Mouse (Mus musculus) lung, adult 18-20 months (tissue): ENCODE results near the gene Pttg1ip.

Experiments
- DNase-seq, 2 experiments: peaks; one replicate each; pipeline ENCODE4 v3.0.0; 2022; ENCODE audit warnings: mixed read lengths in 2 of 2

Pttg1ip gene

DNA sequence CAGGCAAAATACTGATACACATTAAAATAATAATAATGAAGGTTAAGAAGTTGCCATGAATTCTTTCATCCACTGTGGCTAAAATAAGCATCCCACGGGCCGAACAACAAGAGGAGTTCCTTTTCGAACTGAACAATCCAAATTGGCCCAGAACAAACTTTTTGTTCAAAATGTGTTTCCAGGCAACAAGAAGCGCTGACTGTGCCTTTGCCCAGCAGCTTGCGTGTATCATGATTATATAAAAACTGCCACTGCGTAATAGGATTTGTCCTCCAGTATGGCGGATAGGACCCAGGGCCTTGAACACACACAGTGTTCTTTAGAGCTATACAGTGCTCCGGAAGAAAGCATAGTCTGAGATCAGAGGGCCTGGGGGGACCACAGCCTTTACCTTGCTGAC is 27.1 kb downstream of the Pttg1ip start:
- DNase-seq: no peak

DNA sequence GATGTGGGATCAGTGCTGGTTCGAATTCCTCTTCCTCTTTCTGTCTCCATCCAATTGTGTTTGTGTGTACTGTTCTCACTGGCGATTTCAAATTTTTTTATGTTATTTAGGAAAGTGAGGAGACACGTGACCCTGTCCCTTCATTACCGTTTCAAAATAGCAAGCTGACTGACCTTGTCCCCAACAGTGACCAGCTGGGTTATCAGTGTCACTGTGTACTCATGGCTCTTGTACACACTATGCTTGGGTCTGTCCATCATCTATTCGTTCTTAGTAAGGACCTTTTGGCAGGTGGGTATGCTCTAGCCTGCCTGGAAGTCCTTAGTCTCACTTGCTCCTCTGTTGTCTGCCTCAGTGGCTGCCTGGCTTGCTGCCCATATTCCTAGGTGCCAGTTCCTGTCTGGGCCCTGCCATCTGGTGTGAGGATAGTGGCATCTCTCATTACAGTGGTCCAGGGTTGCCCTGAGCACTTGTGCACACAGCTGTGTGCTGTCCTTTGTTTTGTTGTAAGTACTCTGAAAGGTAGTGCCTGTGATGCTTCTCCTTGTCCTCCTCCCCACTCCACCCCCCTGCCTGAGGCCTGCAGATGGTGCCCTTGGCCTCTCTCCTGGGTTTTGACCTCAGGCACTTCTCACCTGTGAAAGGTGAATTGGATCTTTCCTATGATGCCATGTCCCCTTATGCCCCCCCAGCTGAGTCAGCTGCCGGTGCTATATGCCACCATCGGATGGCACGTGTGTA is 28.9 kb downstream of the Pttg1ip start:
- no peak for DNase-seq

DNA sequence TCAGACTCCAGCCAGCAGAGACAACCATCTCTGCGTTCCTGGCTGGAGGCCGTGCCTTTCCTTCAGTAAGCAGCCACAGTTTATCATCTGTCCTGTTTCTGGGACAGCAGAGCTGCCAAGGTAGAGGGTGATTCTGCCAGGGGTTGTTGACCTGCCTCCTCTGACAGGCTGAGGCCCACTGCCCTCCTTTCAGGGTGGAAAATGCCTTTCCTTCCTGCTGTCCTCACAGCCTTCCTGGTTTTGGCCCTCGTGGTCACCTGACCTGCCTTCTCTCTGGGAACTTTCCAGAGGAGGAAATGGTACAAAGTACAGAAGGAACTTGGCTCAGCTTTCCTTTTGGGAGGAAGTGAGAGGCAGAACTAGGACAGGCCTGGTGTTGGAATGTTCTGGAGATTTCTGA is 31.9 kb downstream of the Pttg1ip start:
- DNase-seq: peak; percentile 77 to 84

DNA sequence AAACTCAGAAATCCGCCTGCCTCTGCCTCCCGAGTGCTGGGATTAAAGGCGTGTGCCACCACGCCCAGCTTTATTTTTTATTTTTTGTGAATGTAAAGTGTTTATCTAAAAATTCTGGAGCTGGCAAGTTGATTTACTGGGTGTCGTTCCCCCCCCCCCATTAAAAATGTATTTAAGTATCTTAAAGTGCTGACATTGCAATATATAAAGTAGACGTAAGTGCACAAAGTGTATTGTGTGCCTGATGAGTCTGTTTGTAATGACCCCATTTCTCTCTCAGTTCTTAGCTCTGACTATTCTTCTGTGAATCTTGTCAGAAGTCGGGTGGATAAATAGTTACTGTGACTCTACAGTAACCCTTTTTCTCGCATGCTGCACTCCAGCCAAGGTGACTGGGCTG is 34.1 kb downstream of the Pttg1ip start:
- no peak for DNase-seq

DNA sequence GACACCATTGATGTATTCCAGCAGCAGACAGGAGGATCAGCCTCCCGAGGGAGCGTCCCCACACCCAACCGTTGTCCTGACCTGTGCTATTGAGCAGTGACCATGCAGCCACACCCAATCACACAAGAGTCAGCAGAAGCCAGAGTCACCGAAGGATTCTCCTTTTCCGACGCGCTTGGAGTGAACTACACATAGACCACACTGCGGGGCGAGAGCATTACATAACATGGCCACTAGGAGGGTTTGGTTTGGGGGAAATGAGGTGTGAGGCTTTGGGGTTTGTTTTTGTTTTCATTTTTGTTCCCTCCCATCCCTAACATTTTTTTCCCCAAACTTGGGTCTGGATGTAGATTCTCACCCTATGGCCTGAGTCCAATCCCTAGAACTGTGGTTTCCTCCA is 34.6 kb downstream of the Pttg1ip start:
- no peak for DNase-seq

DNA sequence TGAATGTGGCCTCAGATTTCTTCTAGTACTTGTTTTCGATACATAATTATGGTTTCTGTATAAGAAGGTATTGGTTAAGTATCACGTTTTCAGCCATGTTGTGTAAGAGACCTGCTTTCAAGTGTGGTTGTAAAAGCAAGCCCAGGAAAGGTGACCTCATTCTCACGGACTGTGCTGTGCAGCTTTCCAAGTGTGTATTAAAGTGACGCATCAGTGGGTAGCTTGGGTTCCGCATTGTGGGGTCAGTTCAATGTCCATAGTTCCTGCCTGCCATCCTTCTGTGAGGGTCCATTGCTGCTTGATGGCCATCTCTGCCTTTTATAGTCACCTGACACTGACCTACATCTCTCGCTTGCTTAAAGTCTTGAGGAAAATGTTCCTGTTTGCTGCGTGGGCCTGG is 35.4 kb downstream of the Pttg1ip start:
- DNase-seq: no peak

DNA sequence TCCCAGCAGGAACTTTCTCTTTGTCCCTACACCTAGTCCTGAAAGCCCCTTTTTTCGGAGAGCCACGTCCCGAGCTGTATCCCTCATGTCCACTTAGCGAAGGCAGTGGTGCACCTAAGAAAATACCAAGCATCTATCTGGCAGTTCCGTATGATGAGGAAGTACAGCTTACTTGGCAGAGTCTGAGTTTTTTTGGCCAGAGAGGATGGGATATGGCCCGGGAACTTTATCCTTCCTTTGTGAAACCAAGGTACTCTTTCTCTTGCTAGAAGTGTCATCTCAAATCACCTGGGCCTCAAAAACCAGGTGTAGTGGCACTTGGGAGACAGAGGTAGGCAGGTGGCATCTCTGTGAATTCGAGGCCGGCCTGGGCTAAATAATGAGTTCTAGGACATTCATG is 40.0 kb downstream of the Pttg1ip start:
- DNase-seq: no peak

DNA sequence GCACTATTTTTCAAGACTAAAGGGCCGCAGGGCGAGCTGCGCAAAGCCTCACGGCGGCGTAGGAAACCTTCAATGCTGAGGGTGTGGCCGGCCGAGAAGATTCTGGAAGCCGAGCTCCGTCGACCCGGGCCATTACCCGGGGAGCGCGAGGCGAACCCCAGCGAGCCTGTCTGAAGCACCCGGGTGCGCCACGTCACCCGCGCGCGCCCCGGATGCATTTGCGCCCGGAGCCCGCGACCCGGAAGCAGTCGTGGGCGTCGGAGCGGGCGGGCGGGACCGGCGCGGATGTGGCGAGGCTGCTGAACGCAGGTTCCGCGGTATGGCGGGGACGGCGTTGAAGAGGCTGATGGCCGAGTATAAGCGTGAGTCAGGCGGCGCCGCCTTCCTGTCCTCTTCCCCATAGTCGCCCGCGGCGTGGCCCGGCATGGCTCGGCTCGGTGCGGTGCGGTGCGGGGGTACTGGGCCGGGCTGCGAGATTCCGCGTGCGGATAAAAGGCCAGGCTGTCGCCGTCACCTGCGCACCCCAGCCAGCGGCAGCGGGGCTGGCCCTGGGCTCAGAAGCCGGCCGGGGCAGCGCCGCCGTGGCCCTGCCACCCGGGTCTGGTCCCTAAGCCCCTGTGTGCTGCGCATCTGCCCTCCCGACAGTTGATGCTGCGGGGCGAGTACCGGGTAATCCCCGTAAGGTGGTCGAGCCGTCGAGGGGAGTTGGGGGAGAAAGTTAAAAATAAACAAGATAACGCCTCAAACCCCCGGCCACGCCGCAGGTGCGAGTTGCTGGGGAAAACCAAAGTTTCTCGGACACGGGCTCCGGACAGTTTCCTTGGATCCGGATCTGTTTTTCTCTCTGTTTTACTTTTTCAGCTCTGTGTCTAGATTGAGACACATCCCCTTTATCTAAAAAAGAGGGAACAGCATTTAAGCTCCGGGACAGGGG is 40.8 kb downstream of the Pttg1ip start, which contains the start of gene Ube2g2:
TSS of gene Ube2g2 (plus strand) at position 221 of the 934 bp plus-strand sequence.
- DNase-seq: peak; percentile 91 to 92

DNA sequence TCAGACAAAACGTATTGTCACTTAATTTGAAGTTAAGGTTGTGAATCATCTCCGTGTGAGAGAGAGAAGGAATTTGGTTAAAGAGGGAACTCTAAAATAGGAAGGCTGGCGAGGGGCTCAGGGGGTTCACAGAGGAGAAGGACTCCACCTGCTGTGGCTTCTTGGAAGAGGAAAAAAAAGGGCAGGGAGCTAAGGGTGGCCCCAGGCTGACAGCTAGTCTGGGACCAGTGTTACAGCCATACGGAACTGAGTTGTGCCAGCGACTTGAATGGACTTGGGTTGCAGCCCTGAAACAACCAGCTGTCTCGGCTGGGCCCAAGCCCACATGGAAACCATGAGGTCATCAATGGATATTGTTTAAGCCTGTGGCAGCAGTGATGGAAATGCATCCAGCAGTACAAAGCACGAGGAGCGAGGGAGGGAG is 41.6 kb downstream of the Pttg1ip start:
- peak; percentile 68 to 69 for DNase-seq

DNA sequence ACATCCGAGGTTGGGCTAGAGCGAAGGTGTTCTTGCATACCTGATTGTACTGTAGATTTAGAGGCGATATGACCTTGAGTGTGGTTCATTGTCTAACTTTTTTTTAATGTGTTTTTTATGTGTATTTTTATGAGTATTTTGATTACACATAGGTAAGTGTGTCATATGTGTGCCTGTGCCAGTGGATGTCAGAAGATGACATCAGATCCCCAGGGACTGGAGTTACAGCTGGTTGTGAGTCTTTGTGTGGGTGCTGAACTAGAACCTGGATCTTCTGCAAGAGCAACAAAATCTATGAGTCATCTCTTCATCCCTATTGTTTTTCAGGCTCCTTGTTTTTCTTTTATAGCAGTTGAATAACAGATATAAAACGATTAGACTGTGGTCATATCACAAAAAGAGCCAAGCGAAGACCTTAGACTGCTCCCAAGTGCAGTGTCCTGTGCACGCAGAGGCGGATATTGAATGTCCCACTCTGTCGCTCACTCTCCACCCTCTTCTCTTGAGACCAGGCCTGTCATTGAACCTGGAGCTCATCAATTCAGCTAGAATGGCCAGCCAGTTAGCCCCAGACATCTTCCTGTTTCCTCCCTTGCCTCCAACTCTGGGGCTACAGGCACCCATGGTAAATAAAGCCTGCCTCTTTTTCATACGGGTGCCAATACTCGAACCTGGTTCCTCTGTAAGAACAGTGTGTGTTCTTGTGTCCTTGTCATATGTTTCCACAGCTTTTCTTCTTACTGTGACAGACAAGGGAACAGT is 42.3 kb downstream of the Pttg1ip start:
- no peak for DNase-seq

DNA sequence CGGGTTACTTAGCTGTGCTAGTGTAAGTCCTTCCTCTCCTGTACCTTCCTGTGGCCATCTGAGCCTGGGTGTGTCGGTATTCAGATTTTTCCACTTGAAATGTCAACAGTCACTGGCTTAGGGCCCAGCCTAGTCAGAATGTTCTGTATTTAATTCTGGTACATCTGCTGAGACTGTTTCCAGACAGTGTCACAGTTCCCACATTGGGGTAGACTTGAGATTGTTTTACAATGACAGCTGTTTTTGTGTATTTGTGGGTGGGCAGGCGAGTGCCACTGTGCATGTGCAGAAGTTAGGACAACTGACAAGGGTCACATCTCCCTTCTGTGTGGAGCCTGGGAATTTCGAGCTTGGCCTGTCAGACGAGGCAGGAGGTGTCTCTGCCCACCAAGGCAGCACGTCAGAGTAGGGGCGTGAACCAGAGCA is 43.1 kb downstream of the Pttg1ip start:
- peak; percentile 78 to 89 for DNase-seq

DNA sequence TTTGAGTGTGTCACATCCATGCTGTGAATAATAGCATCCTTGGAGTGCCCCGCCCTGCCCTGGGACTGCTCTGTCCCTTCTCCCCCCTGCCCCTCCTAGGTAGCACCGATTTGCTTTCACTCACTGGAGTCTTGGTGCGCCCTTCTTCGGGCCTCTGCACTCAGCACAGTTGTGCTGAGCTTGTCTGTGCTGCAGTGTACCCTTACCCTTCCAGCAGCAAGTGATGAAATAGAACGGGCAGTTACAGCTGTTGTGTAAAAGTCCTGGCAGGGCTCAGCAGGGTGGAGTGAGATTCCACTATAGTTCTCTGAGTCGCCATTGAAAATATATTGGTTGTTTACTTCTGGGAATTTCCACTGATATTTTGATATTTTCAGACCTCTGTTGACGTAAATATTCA is 44.5 kb downstream of the Pttg1ip start:
- DNase-seq: peak in 1 of 2 experiments; percentile 37

DNA sequence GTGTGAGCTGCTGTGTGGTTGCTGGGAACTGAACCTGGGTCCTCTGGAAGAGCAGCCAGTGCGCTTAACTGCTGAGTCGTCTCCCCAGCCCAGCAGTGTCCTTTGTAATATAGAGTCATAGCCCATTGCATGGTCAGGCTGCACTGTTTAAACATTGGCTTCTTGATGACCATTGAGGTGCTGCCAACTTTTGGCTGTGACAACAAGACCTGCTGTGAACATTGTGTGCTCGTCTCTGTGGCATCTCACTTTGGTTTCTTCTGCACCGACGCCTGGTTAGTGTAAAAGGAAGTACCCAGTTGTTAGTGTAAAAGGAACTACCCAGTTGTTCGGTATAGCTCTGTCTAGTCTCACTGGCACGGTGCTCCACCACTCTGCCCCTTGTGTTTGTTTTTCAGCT is 45.1 kb downstream of the Pttg1ip start:
- peak; percentile 37 to 67 for DNase-seq

DNA sequence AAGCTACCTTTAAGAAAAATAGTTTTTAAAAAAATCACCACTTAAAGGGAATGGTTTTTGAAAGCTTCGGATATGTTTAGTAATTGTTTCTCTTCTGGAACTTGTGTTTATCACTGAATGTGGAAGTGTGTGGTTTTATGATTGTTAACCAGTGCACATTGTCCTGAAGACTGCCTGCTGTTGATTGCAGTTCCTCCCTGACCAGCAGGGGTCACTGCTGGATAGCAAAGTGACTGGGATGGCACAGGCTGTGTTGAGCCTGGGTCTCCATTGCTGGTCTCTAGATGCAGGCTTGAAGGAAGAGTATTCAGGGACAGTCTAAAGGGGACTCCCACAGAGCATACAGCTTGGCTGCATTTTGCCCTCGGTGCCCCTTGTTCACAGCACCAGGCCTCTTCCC is 46.0 kb downstream of the Pttg1ip start:
- peak; percentile 76 to 83 for DNase-seq

DNA sequence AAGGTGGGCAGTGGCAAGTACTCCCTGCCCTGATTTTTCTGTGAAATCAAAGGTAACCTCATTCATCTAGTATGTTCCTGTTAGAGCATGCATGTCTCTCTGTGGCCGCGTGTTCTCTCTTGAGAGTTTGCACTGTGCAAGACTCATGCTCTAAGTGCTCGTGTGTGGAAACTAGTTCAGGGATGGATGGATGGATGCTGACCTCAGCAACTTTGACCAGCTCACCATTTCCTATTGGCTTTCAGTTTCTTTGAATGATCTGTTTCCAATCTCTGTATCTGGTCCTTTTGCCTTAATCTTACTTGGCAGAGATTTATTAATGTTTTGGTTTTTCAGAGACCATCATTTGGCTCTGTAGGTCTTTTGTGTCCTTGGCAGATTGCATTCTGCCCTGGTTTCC is 47.6 kb downstream of the Pttg1ip start:
- DNase-seq: no peak

DNA sequence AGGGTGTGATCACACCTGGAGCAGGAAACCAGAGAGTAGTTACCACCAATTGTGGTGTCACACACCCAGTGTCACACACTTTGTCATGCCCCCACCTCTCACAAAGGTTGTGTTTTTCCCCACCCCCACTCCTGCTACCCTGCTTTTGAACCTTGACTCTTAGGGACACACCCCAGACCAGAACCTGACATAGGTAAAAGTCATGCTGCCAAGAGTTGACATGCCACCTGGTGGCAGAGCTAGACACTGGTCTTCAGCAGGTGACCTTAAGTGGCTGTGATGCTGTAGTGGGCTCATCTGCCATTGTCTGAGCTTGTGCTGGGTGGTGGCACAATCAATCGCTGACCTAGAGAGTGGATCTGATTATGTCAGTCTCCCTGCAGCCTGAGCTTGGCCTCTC is 48.5 kb downstream of the Pttg1ip start:
- DNase-seq: no peak

DNA sequence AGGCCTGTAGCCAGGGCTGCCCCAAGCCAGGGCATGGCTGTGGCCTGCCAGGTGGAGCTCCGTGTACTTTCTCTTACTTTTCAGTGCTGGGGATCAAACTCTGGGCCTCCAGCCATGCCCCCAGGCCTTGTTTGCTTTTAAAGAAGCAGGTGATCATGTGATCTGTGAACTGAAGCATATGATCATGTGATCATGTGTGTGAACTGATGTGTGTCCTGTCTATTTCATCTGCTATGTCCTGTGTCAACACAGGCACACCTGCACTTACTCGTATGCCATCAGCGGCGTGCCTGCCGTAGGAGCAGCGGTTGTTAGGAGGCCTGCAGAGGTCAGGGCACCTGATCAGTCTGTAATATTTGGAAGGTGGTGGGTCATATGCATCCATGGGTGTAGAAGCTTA is 52.5 kb downstream of the Pttg1ip start:
- DNase-seq: no peak

DNA sequence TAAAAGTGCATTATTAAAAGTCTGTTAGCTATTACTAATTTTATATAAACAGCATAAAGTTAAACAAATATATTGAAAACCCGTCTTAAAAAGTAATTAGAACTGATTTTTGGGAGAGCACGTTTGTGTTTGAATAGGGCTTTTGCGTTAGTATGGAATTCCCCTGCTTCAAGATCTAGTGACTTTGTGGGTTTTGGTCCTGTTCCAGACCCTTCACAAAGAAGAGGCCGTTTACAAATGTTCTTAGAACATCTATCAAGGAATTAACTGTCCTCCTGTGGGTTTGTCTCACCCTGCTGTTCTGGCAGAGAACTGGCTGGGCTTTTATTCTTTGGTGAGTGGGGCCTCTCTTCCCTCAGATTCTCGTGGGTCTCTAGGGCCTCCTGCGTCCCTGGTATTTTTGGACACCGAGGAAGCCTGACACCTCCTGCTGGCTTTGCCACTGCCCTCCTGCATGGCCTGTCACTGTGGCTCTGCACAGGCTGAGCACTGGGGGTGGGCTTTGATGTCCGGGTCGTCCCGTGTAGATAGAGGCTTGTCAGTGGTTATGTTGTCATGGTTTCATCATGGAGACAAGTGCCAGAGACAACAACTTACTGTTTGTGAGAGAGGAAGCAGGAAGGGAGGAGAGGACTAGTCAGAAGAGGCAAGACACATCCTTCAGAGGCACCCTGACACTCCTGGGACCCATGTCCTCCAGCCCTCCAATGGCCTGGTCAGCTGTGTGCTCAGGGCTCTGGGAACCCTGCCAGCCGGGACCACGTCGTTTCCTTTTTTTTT is 53.1 kb downstream of the Pttg1ip start:
- no peak for DNase-seq

DNA sequence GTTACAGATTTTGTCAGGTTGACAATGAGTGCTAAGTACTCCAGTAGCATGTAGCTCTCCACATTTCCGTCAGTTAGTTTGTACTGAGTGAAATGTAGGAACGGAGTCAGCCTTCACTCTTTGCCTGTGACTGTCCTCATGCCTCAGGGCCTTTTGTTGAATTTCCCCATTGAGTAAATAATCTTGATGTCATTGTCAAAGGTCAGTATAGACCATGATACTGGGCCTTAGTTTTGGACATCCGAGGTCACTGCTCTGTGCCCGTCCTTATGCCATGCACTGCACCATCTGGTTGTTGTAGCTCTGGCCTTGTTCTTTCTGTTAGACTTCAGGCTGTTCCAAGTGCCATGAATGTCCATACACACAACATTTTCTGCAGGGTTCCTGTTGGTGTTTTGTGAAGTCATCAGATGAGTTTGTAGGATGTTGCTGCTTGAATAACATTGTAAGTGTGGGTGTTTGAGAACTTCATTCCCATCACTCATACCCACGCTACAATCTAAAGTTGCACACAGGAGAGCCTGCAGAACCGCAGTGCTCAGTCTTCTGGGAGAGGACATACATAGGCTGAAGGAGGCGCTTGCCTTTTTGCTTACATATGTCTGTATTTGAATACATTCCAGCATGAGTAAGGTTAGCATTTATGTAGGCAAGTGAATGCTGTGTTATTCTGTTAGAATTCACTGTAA is 54.9 kb downstream of the Pttg1ip start:
- no peak for DNase-seq

DNA sequence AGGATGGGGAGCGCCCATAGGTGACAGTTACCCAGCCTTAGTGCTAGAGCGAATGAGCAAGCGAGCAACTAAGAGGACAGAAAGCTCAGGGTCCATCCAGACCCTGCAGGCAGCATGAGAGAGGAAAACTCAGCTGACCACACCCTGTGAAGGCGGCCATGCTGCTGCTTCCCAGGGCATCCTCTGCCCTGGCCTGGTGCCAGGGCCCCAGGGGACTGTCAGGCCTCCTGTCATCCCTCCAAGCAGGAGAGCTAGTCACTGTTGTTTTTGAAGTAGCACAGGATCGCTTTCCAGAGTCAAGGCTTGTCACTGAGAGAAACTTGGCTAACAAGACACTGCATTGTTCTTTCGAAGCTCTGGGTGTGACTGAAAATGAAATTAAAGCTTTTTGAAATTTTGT is 57.4 kb downstream of the Pttg1ip start:
- DNase-seq: no peak

DNA sequence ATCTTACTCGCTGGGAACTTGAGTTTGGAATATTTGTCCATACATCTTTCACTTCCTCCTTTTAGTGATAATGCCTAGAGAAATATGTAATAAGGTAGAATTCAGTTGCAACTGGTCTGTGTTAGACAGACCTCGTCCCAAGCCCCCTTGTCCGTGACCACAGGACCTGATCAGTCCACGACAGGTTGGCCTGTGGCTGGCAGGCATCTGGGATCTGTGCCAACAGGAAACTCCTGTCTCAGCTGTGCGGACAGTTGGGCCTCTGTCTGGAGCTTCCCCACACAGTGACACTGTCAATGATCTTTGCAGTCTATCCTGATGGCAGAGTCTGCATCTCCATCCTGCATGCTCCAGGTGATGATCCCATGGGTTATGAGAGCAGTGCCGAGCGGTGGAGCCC is 61.6 kb downstream of the Pttg1ip start:
- no peak for DNase-seq

DNA sequence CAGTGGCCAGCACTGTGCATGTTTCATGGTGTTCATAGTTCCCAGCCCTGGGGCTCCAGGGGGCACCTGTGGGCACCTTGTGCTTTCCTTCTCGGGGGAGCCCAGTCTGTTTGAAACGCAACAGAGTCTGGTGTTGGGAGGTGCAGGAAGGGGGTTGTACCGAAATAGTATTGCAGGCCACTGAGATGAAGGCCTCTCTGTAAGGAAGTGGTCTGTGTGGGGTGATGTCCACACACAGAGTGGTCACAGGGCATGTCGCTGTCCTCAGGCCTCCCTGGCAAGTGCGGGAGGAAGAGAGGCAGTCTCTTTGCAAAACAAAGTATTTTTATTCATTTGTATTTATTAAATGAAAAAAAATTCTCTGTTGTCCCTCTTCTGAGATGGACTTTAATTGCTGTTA is 64.1 kb downstream of the Pttg1ip start:
- DNase-seq: no peak
